Mouse (Mus musculus) lung, adult 10 weeks (tissue): ENCODE data around the gene Acads. TPM values are rescaled to one million over a fixed set of nuclear protein-coding genes. Genes with fewer than 3 reads are reported as not detected.

Experiments
- polyA plus RNA-seq: library from polyadenylated mRNA; stranded (reverse); fragments of 350-450 nt; fragmentation: Illumina TruSeq; extraction: RNeasy Lipid Tissue Mini Kit (QIAGEN cat#74804); gene quantifications from one replicate; pipeline ENCODE4 v1.2.3, GENCODE M21; 2014; ENCODE audit warnings: low read depth, low replicate concordance; ENCODE audit not compliant: insufficient read depth

Gene Acads
- polyA plus RNA-seq: 28.8 TPM

GRCm38 (mm10) chr5:115118961-115119570 lies at the start of gene Acads:
Acads (minus strand) TSS chr5:115119346.

GRCm38 (mm10) chr5:115158040-115158983 lies 39.2 kb upstream of the Acads start, which contains the start of gene Mlec:
Mlec (minus strand) TSS chr5:115158179.

GRCm38 (mm10) chr5:115134234-115135165 lies 15.4 kb upstream of the Acads start, which contains the start of gene Unc119b:
Unc119b (minus strand) TSS chr5:115134975.

GRCm38 (mm10) chr5:115098195-115098594 lies 21.0 kb downstream of the Acads start, which contains the start of gene Gm10401:
Gm10401 (minus strand) TSS chr5:115098295.

Other genes starting within 250 kb of the Acads start
- gene Oasl2, start 222.4 kb downstream of the Acads start, polyA plus RNA-seq: 23.5 TPM
- 1.5 TPM for gene Oasl1, start 196.1 kb downstream of the Acads start, polyA plus RNA-seq
- gene 2210016L21Rik, start 177.2 kb downstream of the Acads start, polyA plus RNA-seq: 18.9 TPM
- not detected for gene Hnf1a, start 148.3 kb downstream of the Acads start, polyA plus RNA-seq
- gene Sppl3, start 108.2 kb downstream of the Acads start, polyA plus RNA-seq: 31.4 TPM
- not detected for gene Gm10401, start 21.1 kb downstream of the Acads start, polyA plus RNA-seq
- gene Unc119b, start 15.6 kb upstream of the Acads start, polyA plus RNA-seq: 24.9 TPM
- 39.2 TPM for gene Mlec, start 38.8 kb upstream of the Acads start, polyA plus RNA-seq
- gene Cabp1, start 75.0 kb upstream of the Acads start, polyA plus RNA-seq: 2.7 TPM
- gene Pop5, start 116.5 kb upstream of the Acads start, polyA plus RNA-seq: 94.8 TPM
- 74.2 TPM for gene Rnf10, start 153.6 kb upstream of the Acads start, polyA plus RNA-seq
- gene Coq5, start 160.3 kb upstream of the Acads start, polyA plus RNA-seq: 12.6 TPM
- 523 TPM for gene Dynll1, start 181.7 kb upstream of the Acads start, polyA plus RNA-seq
- gene Srsf9, start 207.8 kb upstream of the Acads start, polyA plus RNA-seq: 47.7 TPM
- gene Gatc, start 221.8 kb upstream of the Acads start, polyA plus RNA-seq: 14.7 TPM
- 40.8 TPM for gene Triap1, start 221.9 kb upstream of the Acads start, polyA plus RNA-seq
- gene Cox6a1, start 229.6 kb upstream of the Acads start, polyA plus RNA-seq: 684 TPM